27 mouse cellular contexts compared by ENCODE assay signal in the genomic region with DNA sequence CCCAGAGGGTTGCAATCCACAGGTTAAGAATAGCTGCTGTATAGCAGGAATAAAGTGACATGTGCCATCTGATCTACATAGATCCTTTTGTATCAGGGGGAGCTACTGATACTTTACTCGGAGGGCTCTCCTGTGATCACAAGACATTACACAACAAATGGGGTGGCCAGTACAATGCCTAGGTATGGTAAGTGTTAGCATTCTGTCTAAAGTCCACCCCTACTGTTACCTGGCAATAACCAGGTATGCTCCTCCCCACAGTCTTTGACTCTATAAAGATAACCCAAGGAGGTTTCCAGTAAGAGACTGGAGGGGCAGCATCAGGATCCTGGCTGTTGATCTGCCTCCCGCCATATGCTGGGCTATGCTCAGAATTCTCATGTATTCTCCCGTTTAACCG.
DNase-seq lines count a peak whose midpoint lies in the region; ATAC-seq and TF ChIP-seq lines count a peak whose summit lies in the region.
"Had no signal": no experiment of that assay in that cellular context is flagged by ENCODE, and none has a peak within 500 bp of the region (broad histone marks: within the 10 kb centered on the region; RNA-seq: fewer than 3 reads in every experiment).

No protein-coding gene starts in this region.

- H3K4me3 ChIP-seq in forebrain, embryonic 15.5 days: no peak overlapping the region
- H3K4me3 ChIP-seq in forebrain, embryonic 11.5 days (ENCODE audit: low read depth, low read length): no peak overlapping the region
- H3K4me3 ChIP-seq in bone marrow macrophage, adult 2 months (ENCODE audit: insufficient read depth, low read length): no peak overlapping the region
- H3K4me3 ChIP-seq in intestine, embryonic 15.5 days (replicated peaks): no peak overlapping the region
- H3K4me3 ChIP-seq: embryonic facial prominence, embryonic 10.5 days; embryonic facial prominence, embryonic 13.5 days; erythroblast, embryonic 14.5 days; heart, adult 2 months; heart, embryonic 10.5 days; heart, embryonic 13.5 days; hindbrain, embryonic 12.5 days had no signal

- ATAC-seq in forebrain, embryonic 15.5 days (replicated peaks): no peak
- ATAC-seq in forebrain, embryonic 11.5 days (replicated peaks; ENCODE audit: low FRiP score): no peak
- ATAC-seq in intestine, embryonic 15.5 days: peak; percentile 58; the same call in 1 of the 2 replicates
- ATAC-seq: CD4-positive, CD25-positive, alpha-beta regulatory T cell, adult 4 months; hindbrain, embryonic 16.5 days had no signal

- no peak overlapping the region for H3K4me2 ChIP-seq in forebrain, embryonic 15.5 days (replicated peaks)
- no peak overlapping the region for H3K4me2 ChIP-seq in forebrain, embryonic 11.5 days (ENCODE audit: low read depth, low read length, severe bottlenecking)
- H3K4me2 ChIP-seq in intestine, embryonic 15.5 days (replicated peaks): no peak overlapping the region
- H3K4me2 ChIP-seq: embryonic facial prominence, embryonic 13.5 days; heart, embryonic 13.5 days; hindbrain, embryonic 12.5 days had no signal

- H3K36me3 ChIP-seq in forebrain, embryonic 15.5 days: no peaks in the 10 kb centered on the region
- H3K36me3 ChIP-seq in forebrain, embryonic 11.5 days (ENCODE audit: control insufficient read depth, insufficient read depth, low read length): no peaks in the 10 kb centered on the region
- H3K36me3 ChIP-seq in intestine, embryonic 15.5 days: no peaks in the 10 kb centered on the region
- H3K36me3 ChIP-seq: embryonic facial prominence, embryonic 10.5 days; embryonic facial prominence, embryonic 13.5 days; heart, embryonic 10.5 days; heart, embryonic 13.5 days; hindbrain, embryonic 12.5 days had no signal

- H3K27me3 ChIP-seq in forebrain, embryonic 15.5 days: no peaks in the 10 kb centered on the region
- H3K27me3 ChIP-seq in forebrain, embryonic 11.5 days (ENCODE audit: control insufficient read depth, insufficient read depth, low read length): no peaks in the 10 kb centered on the region
- no peaks in the 10 kb centered on the region for H3K27me3 ChIP-seq in intestine, embryonic 15.5 days (replicated peaks)
- H3K27me3 ChIP-seq: embryonic facial prominence, embryonic 13.5 days; hindbrain, embryonic 12.5 days had no signal

- 78% methylated on average over 4 of the region's 4 CpGs for WGBS in forebrain, embryonic 15.5 days
- 94% methylated on average over 4 of the region's 4 CpGs for WGBS in forebrain, embryonic 11.5 days
- 82% methylated on average over 4 of the region's 4 CpGs for WGBS in intestine, embryonic 15.5 days
- WGBS in large intestine, adult 2 months: 48% methylated on average over 4 of the region's 4 CpGs

- no peak for TF ChIP-seq POLR2A in bone marrow macrophage, adult 2 months (IDR thresholded peaks at IDR 0.05; ENCODE audit: borderline replicate concordance, low read depth, low read length)

- H3K9me3 ChIP-seq in forebrain, embryonic 15.5 days: no peaks in the 10 kb centered on the region
- no peaks in the 10 kb centered on the region for H3K9me3 ChIP-seq in forebrain, embryonic 11.5 days (ENCODE audit: control insufficient read depth, low read length)
- no peaks in the 10 kb centered on the region for H3K9me3 ChIP-seq in intestine, embryonic 15.5 days
- H3K9me3 ChIP-seq: embryonic facial prominence, embryonic 10.5 days; embryonic facial prominence, embryonic 13.5 days; heart, embryonic 10.5 days; heart, embryonic 13.5 days; hindbrain, embryonic 12.5 days had no signal

- DNase-seq in forebrain, embryonic 11.5 days (ENCODE audit: low spot score): no peak
- DNase-seq in large intestine, adult 2 months (ENCODE audit: low read depth, low spot score): peak; percentile 45
- no peak for DNase-seq in kidney, adult 11 months
- no peak for DNase-seq in heart, adult 11 months
- DNase-seq: adrenal gland, adult 2 months; adrenal gland, postnatal 14 days; cerebellum, adult 11-12 months; cerebellum, adult 8-10 months; cerebellum, postnatal 10 days; cerebellum, postnatal 36 days; embryo, embryonic 11 days; gastrocnemius, postnatal 25 days; heart, adult 2 months; heart, postnatal 14 days; heart, postnatal 4 days; kidney, adult 18-20 months had no signal

- peaks cover 52% of the 10 kb centered on the region for H3K4me1 ChIP-seq in forebrain, embryonic 15.5 days
- peaks cover 24% of the 10 kb centered on the region for H3K4me1 ChIP-seq in forebrain, embryonic 11.5 days (replicated peaks; ENCODE audit: control insufficient read depth, insufficient read depth, low read length)
- H3K4me1 ChIP-seq in bone marrow macrophage, adult 2 months (ENCODE audit: control insufficient read depth, insufficient read depth, low read length): peaks cover 33% of the 10 kb centered on the region
- peaks cover 12% of the 10 kb centered on the region; the same call in 1 of the 2 replicates for H3K4me1 ChIP-seq in intestine, embryonic 15.5 days (replicated peaks)

- H3K9ac ChIP-seq in forebrain, embryonic 15.5 days (replicated peaks): no peak overlapping the region
- H3K9ac ChIP-seq in forebrain, embryonic 11.5 days (ENCODE audit: low read length): no peak overlapping the region
- no peak overlapping the region for H3K9ac ChIP-seq in intestine, embryonic 15.5 days
- H3K9ac ChIP-seq: embryonic facial prominence, embryonic 13.5 days; heart, embryonic 13.5 days; hindbrain, embryonic 12.5 days had no signal

- 0 out of 2 replicates have a peak overlapping the region, but pooled peaks have one; percentile 80 for H3K27ac ChIP-seq in forebrain, embryonic 15.5 days (replicated peaks)
- no peak overlapping the region for H3K27ac ChIP-seq in forebrain, embryonic 11.5 days (ENCODE audit: low read depth, low read length)
- H3K27ac ChIP-seq in bone marrow macrophage, adult 2 months (ENCODE audit: insufficient read depth, low read depth, low read length): peak overlapping the region; percentile 89
- no peak overlapping the region for H3K27ac ChIP-seq in intestine, embryonic 15.5 days
- H3K27ac ChIP-seq: embryonic facial prominence, embryonic 10.5 days; embryonic facial prominence, embryonic 13.5 days; heart, adult 2 months; heart, embryonic 10.5 days; heart, embryonic 13.5 days had no signal

- no peak for TF ChIP-seq CTCF in bone marrow macrophage, adult 2 months (IDR thresholded peaks at IDR 0.05; ENCODE audit: low read depth, low read length)

Comparison
In these comparisons a context has a peak if more than half of its experiments do, and no peak if none do; other contexts are left out.
1. H3K27ac ChIP-seq: peak in forebrain, embryonic 15.5 days (single experiment) and bone marrow macrophage, adult 2 months (single experiment); none in forebrain, embryonic 11.5 days (single experiment) and intestine, embryonic 15.5 days (single experiment).